Mouse (Mus musculus) brain, embryonic 14.5 days (tissue): ENCODE measurements at regions not wholly inside any gene's neighbourhood (a gene's known extent, or its start where the extent isn't known, plus 50 kb on each side); places are given as distances from the start of the nearest gene placed in this dataset.

ENCODE experiments used
- CTCF ChIP-seq: fragments of 200-500 bp; IDR thresholded peaks from 2 replicates; pipeline ENCODE4 v1.5.1; 2012; ENCODE audit warnings: inconsistent platforms, mild to moderate bottlenecking, moderate library complexity, borderline replicate concordance; ENCODE audit not compliant: insufficient read depth, insufficient read length; ENCODE audit errors: extremely low read depth
- POLR2A ChIP-seq: fragments of 200-500 bp; IDR thresholded peaks from 2 replicates; pipeline ENCODE4 v1.6.1; 2012; ENCODE audit warnings: mild to moderate bottlenecking, inconsistent platforms, borderline replicate concordance; ENCODE audit not compliant: poor library complexity, insufficient read depth, insufficient read length, severe bottlenecking; ENCODE audit errors: extremely low read depth

DNA sequence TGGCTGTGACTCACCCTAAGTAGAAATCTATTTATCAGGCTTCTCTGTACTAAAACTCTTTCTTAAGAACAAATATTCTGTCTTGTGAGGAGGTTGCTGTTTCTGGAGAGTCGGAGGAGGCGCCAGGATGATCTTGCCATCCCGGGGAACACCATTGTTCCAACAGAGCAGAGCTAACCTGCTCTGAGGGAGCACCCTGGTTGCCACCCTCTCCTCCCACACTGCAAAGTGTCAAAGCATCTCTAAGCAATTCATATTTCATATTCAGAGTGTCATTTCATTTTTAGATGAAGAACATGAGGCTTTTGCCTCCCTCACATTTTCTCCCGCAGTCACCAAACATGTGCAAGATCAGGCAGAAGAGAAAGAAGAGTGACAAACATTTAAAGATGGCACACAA lies 90.3 kb downstream of the Sem1 start:
- TF ChIP-seq POLR2A: no peak
- TF ChIP-seq CTCF: no peak
